Mouse (Mus musculus) gonadal fat pad, adult 2 months (tissue): ENCODE results near the gene Tfap2c. TPM values are rescaled to one million over a fixed set of nuclear protein-coding genes. Genes with fewer than 3 reads are reported as not detected.

ENCODE experiments used
- DNase-seq: peaks from one replicate; pipeline ENCODE4 v3.0.0-alpha.2; 2012; ENCODE audit warnings: low read depth
- polyA plus RNA-seq: library from polyadenylated mRNA; depleted of rRNA; stranded (reverse); fragments of >200 nt; gene quantifications from 2 replicates; pipeline ENCODE4 v1.2.3, GENCODE M21; 2012; rRNA removed

Gene Tfap2c
- 2.7 and 3.6 TPM in 2 replicates for polyA plus RNA-seq

DNA sequence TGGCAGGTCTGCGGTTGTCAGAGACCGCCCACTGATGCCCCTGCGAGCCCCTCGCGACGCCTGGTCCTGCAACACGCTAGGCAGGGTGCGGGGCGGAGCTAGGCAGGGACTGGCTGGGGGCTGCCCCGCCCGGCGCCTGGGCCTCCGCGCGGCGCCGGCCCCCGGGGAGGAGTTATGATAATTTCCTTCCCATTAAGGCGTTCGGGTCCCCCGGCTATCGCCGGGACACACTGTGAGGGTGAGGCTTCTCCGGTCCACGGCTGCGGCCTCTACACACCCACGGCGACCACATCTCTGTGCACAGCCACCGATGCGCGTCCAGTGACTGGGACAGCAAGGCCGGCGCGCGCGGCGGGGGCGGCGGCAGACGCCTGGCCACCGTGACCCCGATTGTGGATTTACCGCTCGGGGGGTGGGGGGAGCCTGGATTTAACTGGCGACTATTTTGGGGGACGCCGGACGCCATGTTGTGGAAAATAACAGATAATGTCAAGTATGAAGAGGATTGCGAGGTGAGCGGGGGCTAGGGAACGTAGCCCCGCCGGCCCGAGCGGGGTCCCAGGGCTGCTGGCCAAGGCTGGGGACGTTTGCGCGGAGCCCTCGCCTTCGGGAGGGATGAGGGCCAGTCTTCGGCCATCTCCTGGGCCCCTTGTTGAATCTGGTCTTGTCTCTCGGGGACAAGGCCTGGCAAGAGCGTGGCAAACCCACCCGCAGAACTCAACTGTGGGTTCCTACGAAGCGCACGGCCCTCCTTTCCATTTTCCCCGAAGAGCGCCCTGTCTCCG, at the start of gene Tfap2c:
Gene Tfap2c, plus strand, starts transcription at position 223 of the 785 bp plus-strand sequence.
- DNase-seq: no peak

- no peak for DNase-seq
These were observed 48.6 kb upstream of the Tfap2c start for GRCm38 (mm10) chr2:172500752-172501316.

GRCm38 (mm10) chr2:172501341-172501740, 48.1 kb upstream of the Tfap2c start:
- DNase-seq: no peak

- no peak for DNase-seq
These were observed 47.2 kb upstream of the Tfap2c start for GRCm38 (mm10) chr2:172502168-172502567.

GRCm38 (mm10) chr2:172506121-172506520, 43.3 kb upstream of the Tfap2c start:
- DNase-seq: no peak

DNA sequence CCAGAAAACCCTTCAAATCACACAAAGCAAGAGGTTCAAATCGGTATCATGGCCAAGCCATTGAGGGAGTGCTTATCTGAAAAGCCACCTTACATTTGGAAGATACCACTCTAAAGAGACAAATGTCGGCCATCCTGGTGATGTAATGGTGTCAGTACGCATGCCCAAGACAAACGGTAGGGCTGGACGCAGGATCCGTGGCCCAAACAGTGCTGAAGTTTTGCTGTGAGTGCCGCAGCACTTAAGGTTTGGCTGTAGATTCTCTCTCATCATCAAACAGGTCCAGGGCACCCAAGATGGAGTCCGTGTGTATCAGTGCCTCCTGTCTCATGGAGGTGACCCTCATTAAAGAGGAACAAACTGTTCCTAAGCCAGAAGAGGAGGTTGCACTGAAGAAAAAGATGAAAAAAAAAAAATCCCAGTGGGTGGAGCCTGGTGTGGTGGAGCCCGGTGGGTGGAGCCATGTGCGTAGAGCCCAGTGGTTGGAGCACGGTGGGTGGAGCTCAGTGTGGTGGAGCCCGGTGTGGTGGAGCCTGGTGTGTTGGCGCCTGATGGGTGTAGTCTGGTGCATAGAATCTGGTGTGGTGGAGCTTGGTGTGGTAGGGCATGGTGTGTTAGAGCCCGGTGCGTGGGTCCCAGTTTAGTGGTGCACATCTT, 39.2 kb upstream of the Tfap2c start:
- no peak for DNase-seq

DNA sequence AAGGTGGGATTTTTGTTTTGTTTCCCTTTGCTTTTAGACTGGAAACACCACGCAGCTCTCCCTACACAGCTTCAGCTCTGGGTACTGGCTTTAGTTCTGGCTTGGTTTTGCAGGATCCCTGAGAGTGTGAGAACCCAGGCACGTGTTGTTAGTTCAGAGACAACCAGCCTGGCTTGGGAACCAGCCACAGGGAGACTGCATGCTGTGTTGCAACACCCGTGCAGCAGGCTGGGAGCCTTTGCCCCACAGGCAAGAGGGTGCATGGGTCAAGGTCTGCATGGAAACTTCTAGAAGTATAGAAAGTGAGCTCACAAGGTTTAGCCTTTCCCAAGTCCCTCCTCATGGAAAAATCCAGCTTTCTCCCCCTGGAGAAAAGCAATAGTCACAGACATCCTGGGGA, 38.5 kb upstream of the Tfap2c start:
- no peak for DNase-seq

- no peak for DNase-seq
These were observed 32.9 kb upstream of the Tfap2c start for GRCm38 (mm10) chr2:172516407-172516992.

GRCm38 (mm10) chr2:172520616-172521371, 28.6 kb upstream of the Tfap2c start:
- no peak for DNase-seq

- DNase-seq: no peak
These were observed 26.9 kb upstream of the Tfap2c start for GRCm38 (mm10) chr2:172522528-172522927.

DNA sequence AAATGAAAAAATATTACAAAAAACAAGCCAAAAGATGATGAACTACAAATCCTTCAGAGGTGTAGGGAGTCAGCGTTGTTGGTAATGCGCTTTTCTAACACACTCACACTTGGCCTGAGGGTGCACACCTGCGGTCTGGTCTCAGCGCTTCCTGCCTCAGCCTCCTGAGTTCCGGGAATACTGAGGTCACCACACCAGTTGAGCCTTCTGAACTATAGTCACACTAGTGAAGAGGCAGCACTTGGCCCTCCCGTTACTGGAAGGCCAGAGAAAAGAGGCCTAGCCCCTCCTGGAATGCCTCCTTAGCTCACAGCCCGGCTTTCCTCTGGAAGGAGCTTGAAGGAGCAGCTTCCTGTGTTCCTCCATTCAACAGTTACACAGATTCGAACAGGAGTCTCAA, 22.2 kb upstream of the Tfap2c start:
- no peak for DNase-seq

DNA sequence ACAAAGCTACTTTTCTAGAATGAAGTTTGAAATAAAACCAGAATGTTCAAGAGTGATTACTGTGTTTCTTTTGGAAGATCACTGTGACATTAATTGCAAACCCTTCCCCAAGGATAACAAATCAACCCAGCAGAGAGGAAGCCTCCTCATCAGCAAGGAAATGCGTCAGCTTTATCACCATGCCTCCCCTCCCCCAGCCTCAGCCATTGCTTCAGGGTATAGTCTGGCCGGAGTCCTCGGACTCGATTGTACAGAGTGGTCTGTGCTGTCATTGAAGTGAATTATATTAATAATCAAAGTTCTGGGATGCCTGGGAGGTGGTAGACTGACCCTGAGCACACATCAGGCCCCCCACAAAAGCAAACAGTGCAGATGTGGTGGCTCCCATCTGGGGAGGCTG, 5.4 kb upstream of the Tfap2c start:
- DNase-seq: no peak

- DNase-seq: no peak
These were observed 4.7 kb upstream of the Tfap2c start for GRCm38 (mm10) chr2:172544601-172545127.

GRCm38 (mm10) chr2:172545592-172546235, 3.7 kb upstream of the Tfap2c start:
- DNase-seq: no peak

DNA sequence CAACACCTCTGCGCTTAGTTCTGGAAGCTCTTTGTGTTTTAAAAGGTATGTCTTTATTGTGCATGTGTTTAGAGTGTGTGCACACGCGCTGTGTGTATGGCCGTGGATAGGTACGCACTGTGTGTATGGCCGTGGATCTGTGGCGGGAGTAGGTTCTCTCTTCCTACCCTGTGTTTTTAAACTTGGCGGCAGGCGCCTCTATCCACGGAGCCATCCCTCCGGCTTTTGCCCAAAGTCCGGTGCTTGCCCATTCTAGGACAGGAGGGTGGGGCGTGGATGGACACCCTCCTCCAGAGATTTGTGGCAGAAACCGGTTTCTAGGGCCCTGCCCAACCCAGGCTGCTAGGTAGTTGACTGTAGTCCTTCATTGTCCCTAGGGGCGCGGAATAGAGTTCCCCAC, 2.8 kb upstream of the Tfap2c start:
- no peak for DNase-seq

DNA sequence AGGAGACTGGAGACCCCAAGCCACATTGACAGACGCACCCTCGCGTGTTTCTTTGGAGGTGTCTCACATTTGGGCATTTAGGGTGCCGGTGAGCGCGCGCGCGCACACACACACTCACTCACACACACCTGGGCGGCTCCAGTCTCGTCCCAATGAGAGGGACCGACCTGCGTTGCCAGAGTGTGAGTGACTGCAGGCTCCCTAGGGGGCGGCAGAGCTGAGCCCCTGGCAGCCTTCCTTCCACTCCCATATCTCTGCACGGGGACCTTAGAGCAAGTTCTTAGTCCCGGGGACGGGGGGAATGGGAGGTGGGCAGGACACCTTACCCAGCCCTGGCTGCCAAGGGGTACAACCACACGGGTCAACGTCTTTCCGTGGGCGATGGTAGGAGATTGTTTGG, 2.3 kb upstream of the Tfap2c start:
- DNase-seq: no peak

DNA sequence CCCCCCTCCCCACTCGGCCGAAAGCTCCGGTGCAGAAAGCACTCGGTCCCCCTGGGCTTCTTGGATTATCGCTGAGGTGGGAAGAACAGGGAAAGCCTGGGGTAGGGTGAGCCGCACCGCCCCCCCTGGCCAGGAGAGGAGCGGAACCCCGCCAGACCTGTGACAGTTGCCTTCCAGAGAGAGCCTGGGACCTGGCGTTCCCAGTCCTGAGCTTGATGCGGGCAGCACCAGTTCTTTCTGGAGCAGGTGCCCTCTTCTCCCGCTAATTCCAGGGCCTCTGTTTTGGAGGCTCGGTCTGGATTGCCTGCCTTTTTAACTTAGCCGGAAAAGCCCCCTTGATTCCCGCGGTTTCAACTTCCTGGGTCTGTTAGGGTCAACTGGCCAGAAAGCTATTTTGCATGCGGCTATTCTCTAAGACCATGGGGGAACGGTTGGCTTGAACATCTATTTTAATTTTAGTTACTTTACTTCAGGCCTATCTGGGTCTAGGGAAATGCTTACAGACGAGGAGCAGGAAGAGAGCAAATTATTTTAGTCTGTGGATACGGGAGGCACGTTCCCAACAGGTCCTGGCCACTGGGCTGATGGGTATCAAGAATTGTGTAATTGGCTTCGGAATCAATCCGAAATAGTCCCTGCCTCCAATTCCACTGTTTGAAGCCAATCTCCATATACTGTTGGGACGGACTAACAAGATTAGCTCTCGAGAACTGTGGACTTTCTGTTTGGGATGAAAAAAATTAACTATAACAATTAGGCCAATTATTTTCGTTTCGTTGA, 1.4 kb upstream of the Tfap2c start:
- DNase-seq: no peak

DNA sequence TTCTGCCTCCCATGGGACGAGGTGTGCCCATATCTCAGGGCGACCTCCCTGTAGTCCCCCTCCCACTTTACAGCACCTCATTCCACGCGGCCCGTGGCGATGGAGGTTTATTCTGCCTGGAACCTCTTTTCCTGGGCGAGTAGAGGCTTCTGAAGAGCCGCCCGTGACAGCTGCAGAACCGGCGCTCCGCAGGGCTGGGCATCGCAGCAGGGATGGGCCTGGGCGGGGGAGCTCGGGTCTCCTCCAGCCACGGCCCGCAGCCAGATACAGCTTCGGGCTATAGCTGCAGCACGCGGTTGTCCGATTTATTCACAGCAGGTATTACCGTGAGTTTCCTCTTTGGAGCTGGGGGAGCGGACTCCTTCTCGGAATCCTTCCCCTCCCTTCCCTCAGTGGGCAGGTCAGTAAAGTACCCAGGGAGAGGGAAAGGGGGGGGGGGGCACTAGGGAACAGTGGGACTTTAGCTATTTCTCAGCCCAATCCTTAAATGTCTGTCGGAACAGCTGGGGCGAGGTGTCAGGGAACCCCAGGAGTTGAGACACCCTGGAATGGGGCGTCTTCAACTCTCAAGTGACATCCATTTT, 629 bp upstream of the Tfap2c start:
- DNase-seq: no peak

DNA sequence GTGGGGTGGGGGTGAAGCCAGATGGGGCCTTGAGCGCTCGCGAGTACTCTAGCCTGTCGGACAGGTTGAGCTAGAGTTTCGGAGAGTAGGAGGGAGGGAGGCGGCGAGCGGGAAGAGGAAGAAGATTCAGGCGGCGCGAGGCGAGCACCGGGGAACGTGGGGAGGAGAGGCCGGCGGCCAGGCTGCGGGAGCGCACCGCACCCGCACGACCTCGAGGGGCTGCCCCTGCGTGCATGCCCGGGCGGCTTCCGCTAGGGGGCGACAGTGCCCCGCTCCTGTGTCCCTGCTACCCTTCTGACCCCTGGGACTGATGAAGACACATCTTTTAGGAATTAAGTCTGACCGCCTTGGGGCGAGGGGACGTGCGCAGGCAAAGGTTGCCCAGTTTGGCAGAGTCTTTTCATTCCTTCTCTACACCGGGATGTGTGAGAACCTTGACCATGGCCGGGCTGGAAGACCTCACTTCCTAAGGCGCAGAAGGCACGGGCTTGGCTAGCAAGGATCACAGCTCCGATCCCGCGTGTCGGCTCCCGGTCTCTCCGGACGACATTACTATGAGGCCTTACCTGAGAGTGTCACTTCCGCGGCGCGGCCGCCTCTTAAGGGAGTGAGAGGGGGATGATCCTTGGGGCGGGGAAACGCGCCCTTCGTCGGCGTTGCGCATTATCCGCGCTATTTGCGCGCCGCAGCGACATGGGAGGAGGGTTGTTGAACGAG, 1.1 kb downstream of the Tfap2c start:
- DNase-seq: no peak
